Mouse (Mus musculus) embryonic facial prominence, embryonic 11.5 days (tissue): ENCODE results near the gene Vps53. TPM values are rescaled to one million over a fixed set of nuclear protein-coding genes. Genes with fewer than 3 reads are reported as not detected.

Source experiments
- ATAC-seq: fragments of 200-750 bp; cut with Nextera tagmentation; replicated peaks from 2 replicates; pipeline ENCODE4 v1.8.0; 2017; ENCODE audit warnings: low read depth; ENCODE audit not compliant: insufficient number of reproducible peaks, low FRiP score, low TSS enrichment
- DNase-seq: peaks from one replicate; pipeline ENCODE4 v3.0.0-alpha.2; 2015; ENCODE audit warnings: low spot score
- H3K27ac ChIP-seq: fragments of 300-500 bp; sonication (generic); replicated peaks from 2 replicates; pipeline ENCODE4 v1.5.1; 2014; ENCODE audit warnings: mild to moderate bottlenecking, low read depth, low read length, control low read depth
- H3K27me3 ChIP-seq: fragments of 300-500 bp; sonication (generic); 2 replicates; pipeline ENCODE4 v1.6.1; 2014; ENCODE audit warnings: mild to moderate bottlenecking, low read length, moderate library complexity, mixed read lengths; ENCODE audit not compliant: control insufficient read depth, insufficient read depth
- H3K36me3 ChIP-seq: fragments of 300-500 bp; sonication (generic); replicated peaks from 2 replicates; pipeline ENCODE4 v1.6.1; 2014; ENCODE audit warnings: low read depth, mild to moderate bottlenecking, low read length, moderate library complexity, mixed read lengths; ENCODE audit not compliant: control insufficient read depth, insufficient read depth
- H3K4me1 ChIP-seq: fragments of 300-500 bp; sonication (generic); 2 replicates; pipeline ENCODE4 v1.6.1; 2014; ENCODE audit warnings: low read length, mixed read lengths; ENCODE audit not compliant: control insufficient read depth, insufficient read depth
- H3K4me2 ChIP-seq: fragments of 300-500 bp; sonication (generic); 2 replicates; pipeline ENCODE4 v1.6.1; 2014; ENCODE audit warnings: low read depth, mild to moderate bottlenecking, control low read depth, low read length, moderate library complexity
- H3K4me3 ChIP-seq: fragments of 300-500 bp; sonication (generic); 2 replicates; pipeline ENCODE4 v1.5.1; 2014; ENCODE audit warnings: low read depth, low read length, control low read depth
- H3K9ac ChIP-seq: fragments of 300-500 bp; sonication (generic); replicated peaks from 2 replicates; pipeline ENCODE4 v1.6.1; 2014; ENCODE audit warnings: mild to moderate bottlenecking, control low read depth, low read length
- H3K9me3 ChIP-seq: fragments of 300-500 bp; sonication (generic); replicated peaks from 2 replicates; pipeline ENCODE4 v1.6.1; 2016; ENCODE audit warnings: mild to moderate bottlenecking, low read length, inconsistent platforms, mixed read lengths; ENCODE audit not compliant: control insufficient read depth
- WGBS: fragments of 180-500 bp; shearing (Covaris S2); extraction: QIAGEN DNeasy Blood & Tissue Kit; methylation state at CpG from one replicate; pipeline ENCODE4 v1.1.7; 2014; 5-methylcytosine and 5-hydroxymethylcytosine counted together
- polyA plus RNA-seq: library from polyadenylated mRNA; unstranded; fragments of >200 nt; fragmentation: Nextera tagmentation; extraction: Ambion mirVana; gene quantifications from 2 replicates; pipeline ENCODE4 v1.2.1, GENCODE M21; 2014

The Vps53 gene
- polyA plus RNA-seq, 1 experiment from 2014 or later: 41.1 TPM

DNA sequence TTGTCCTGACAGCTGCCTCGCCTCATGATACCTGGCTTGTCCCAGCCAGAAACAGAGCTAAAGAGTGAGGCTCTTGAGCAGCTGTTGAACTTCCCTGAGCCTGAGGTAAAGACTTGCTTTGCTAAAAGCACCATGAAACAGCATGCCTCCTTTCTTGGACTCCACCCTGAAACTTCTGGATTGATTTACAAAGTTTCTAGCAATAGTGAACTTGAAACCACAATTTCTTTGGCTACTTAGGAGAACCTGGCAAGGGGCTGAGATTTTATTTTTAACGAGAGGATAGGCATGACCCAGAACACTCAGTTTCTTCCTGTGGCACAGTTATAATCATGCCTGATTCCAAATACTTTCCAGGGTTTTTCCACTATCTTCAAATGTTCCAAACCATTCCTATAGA, 56.9 kb downstream of the Vps53 start:
- H3K4me1 ChIP-seq: no peaks in the 10 kb centered on the region; the same call in 1 of the 2 replicates
- 79% methylated on average over 2 of the region's 2 CpGs for whole genome bisulfite sequencing

DNA sequence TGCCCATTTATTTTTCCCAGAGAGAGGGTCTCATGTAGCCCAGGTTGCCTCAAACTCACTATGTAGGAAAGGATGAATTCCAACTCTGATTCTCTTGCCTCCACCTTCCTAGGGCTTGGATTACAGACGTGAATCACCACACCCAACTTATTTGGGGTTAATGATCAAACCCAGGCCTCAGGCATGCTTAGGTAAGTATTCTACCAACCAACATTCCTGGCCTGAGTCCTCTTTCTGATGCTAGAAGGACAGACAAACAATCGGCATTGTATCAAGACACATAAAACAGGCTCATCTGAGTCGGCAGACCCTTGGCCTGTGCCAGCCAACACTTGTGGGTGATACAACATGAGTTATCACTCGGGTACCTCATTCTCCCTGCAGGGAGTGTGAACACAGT, 58.4 kb downstream of the Vps53 start:
- no peak for DNase-seq
- 73% methylated on average over 4 of the region's 4 CpGs for WGBS
- no peak for ATAC-seq

More for the DNA sequence above, 56.9 kb downstream of the Vps53 start:
- Histone ChIP-seq H3K4me2 (no peak overlapping the region), H3K9me3 (no peaks in the 10 kb centered on the region), H3K9ac (no peak overlapping the region), H3K27ac (no peak overlapping the region), H3K4me3 (no peak overlapping the region), H3K36me3 (no peaks in the 10 kb centered on the region), H3K27me3 (no peaks in the 10 kb centered on the region)
- ATAC-seq: no peak
- DNase-seq: no peak

DNA sequence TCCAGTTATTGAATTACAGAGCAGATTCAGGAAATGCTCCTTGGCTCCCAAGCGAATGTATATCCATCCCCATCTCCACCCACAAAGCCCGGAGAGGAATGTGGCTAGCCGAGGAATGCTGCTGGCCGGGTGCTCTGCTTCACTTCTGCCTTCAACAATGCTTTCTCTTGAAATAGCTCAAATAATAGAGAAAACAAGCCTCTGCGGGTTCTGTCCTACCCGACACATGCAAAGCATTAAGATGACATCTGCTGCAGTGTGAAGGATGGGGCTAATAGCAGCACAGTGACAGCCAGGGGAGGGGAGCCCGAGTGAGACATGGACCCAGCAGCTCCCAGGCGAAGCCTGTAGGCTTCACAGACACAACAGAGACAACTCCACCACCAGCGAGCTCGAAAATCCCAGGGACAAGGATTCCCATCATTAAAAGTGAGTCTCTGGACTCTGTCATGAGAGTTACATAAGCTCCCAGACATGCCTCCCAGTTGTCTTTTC, 59.0 kb downstream of the Vps53 start:
- Histone ChIP-seq H3K36me3 (no peaks in the 10 kb centered on the region), H3K9ac (no peak overlapping the region), H3K4me3 (no peak overlapping the region), H3K9me3 (no peaks in the 10 kb centered on the region), H3K4me1 (no peaks in the 10 kb centered on the region; the same call in 1 of the 2 replicates), H3K27ac (no peak overlapping the region), H3K4me2 (no peak overlapping the region), H3K27me3 (no peaks in the 10 kb centered on the region)
- ATAC-seq (no peak; the same call in 1 of the 2 replicates), DNase-seq (peak; percentile 48)
- WGBS: 36% methylated on average over 10 of the region's 10 CpGs

More for the DNA sequence above, 58.4 kb downstream of the Vps53 start:
- Histone ChIP-seq H3K36me3 (no peaks in the 10 kb centered on the region), H3K4me1 (no peaks in the 10 kb centered on the region; the same call in 1 of the 2 replicates), H3K27me3 (no peaks in the 10 kb centered on the region), H3K9me3 (no peaks in the 10 kb centered on the region), H3K27ac (no peak overlapping the region), H3K9ac (no peak overlapping the region), H3K4me3 (no peak overlapping the region), H3K4me2 (no peak overlapping the region)

- no peaks in the 10 kb centered on the region for H3K27me3 ChIP-seq
- H3K4me2 ChIP-seq: no peak overlapping the region
- H3K4me3 ChIP-seq: no peak overlapping the region
- H3K36me3 ChIP-seq: no peaks in the 10 kb centered on the region; the same call in 1 of the 2 replicates
- DNase-seq (no peak), ATAC-seq (no peak)
- 91% methylated on average over 3 of the region's 3 CpGs for WGBS
- H3K9ac ChIP-seq: no peak overlapping the region
- H3K27ac ChIP-seq: no peak overlapping the region
- H3K4me1 ChIP-seq: 0 out of 2 replicates have a peak, but pooled peaks cover 2% of the 10 kb centered on the region
- no peaks in the 10 kb centered on the region for H3K9me3 ChIP-seq
Measured at GRCm38 (mm10) chr11:76110416-76110815, 69.0 kb downstream of the Vps53 start.

DNA sequence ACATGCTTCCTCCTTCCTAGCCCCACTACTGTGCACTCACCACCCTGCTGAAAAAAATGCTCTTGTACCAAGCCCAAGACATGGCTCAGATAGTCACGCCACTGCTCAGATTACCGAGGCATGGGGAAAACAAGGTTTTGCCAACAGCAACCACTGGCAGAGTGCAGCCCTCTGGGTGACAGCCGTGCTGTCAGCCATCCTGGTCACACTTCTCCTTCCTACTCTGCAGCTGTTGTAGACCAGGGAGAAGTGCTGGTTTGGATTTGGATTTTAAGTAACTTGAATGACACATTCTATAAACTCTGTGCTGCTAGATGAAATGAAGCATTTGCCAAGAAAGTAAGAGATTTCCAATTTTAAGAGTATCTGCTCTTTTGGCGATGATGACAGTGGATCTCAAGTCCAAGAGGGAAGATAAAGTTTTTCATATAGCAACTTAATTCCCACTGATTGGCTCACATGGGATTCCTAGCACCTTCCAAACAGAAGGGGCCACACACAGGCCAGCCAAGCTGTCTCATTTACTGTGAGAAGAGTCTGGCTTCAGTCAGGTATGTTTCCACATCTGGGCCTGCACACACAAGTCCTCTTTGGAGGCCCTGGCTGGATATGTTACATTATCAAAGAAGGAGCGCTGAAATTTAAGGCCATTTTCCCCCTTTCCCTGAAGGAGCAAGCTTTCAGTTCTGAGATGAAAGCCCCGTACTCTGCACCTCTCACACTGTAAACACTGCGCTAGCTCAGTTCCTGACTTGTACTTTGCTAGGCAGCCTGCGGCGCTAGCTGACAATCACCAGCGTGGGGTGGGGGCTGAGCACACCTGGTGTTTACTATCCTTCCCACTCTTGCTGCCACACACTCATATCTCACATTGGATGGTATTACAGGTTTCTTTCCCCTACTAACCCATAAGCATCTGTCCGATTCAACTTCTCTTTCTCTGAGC, 72.6 kb downstream of the Vps53 start:
- Histone ChIP-seq H3K4me1 (0 out of 2 replicates have a peak, but pooled peaks cover 2% of the 10 kb centered on the region), H3K27me3 (no peaks in the 10 kb centered on the region), H3K4me3 (no peak overlapping the region), H3K9ac (no peak overlapping the region), H3K36me3 (no peaks in the 10 kb centered on the region; the same call in 1 of the 2 replicates), H3K9me3 (no peaks in the 10 kb centered on the region), H3K4me2 (no peak overlapping the region), H3K27ac (0 out of 2 replicates have a peak overlapping the region, but pooled peaks have one; percentile 52)
- DNase-seq: peak; percentile 27
- WGBS: 77% methylated on average over 11 of the region's 11 CpGs
- ATAC-seq: peak; percentile 56

- Histone ChIP-seq H3K9ac (no peak overlapping the region), H3K4me3 (no peak overlapping the region), H3K27me3 (no peaks in the 10 kb centered on the region), H3K9me3 (no peaks in the 10 kb centered on the region), H3K4me2 (no peak overlapping the region), H3K36me3 (no peaks in the 10 kb centered on the region), H3K4me1 (no peaks in the 10 kb centered on the region), H3K27ac (no peak overlapping the region)
- DNase-seq (no peak), ATAC-seq (no peak)
Measured at GRCm38 (mm10) chr11:76101154-76101553, 78.3 kb downstream of the Vps53 start.

DNA sequence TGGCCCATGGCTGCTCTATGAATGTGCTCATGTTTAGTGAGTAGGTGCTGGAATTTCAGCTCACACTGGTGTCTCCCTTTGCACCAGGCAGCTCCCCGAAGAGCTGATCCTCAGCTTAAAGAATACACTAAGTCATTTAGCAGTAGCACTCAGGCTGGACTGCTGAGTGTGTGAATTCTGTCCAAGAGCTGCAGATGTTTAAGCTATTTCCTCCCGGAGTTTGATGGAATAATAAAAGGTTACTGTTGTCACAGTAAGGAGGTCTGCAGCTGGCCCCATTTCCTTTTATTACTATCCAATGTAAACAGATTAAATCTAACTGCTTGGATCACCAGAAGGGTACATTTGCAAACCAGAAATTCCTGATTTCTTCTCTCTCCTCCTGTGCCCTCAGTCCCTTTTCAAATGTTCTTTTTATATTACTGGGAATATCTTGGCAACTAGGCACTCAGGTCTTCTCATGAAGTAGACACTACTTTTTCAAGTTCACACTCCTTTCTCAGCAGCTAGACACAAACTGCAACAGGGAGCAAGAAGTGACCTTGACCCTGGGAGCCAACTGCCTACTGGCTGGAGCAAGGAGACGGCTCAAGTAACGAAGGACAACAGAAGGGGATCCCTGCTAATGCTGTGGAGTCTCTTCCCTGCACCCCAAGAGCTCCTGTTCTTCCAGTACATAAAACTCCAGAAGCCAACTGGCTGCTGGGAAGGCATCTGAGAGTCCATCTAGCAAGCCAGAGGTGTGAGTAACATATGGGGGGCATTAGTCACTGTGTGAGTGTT, 80.1 kb downstream of the Vps53 start:
- 54% methylated on average over 4 of the region's 4 CpGs for WGBS
- Histone ChIP-seq H3K9ac (no peak overlapping the region), H3K9me3 (no peaks in the 10 kb centered on the region), H3K27me3 (no peaks in the 10 kb centered on the region), H3K36me3 (no peaks in the 10 kb centered on the region), H3K27ac (no peak overlapping the region), H3K4me3 (no peak overlapping the region), H3K4me2 (no peak overlapping the region), H3K4me1 (no peaks in the 10 kb centered on the region)
- ATAC-seq: no peak
- peak; percentile 37 for DNase-seq
